Mouse (Mus musculus): Measurements from ENCODE around the gene Itgav. TPM values are rescaled to one million over a fixed set of nuclear protein-coding genes. Genes with fewer than 3 reads are reported as not detected.

The Itgav gene
- polyA plus RNA-seq, 1 experiment from 2014 or later = 47.1 TPM

DNA sequence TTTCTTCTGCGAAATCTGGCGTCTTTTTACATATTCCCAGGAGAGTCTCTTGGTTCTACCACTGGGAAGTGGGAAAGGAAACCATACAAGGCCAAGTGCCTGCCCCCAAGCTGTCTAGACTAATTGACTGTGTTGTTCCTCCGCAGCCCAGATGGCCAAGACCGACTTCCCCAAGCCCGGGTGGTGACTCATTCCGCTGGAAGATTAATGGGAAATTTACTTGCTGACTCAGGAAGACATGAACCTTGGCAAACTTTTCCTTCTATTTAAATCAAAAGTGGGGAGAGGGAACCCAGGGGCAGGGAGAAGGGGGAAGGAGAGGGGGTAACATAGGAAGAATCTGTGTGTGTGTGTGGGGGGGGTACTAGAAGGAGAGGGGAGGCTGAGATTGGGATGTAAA is 9.4 kb upstream of the Itgav start:
- Histone ChIP-seq H3K36me3 (no peaks in the 10 kb centered on the region), H3K27me3 (replicated peaks) (no peaks in the 10 kb centered on the region), H3K4me3 (no peak overlapping the region), H3K9ac (no peak overlapping the region), H3K9me3 (no peaks in the 10 kb centered on the region), H3K27ac (no peak overlapping the region), H3K4me1 (peaks cover 3% of the 10 kb centered on the region; the same call in 1 of the 2 replicates), H3K4me2 (replicated peaks) (no peak overlapping the region)
- 16% methylated on average over 6 of the region's 6 CpGs for WGBS
- ATAC-seq (ENCODE audit: low FRiP score, low read depth) = 0 out of 2 replicates have a peak, but pooled peaks have one; percentile 66

DNA sequence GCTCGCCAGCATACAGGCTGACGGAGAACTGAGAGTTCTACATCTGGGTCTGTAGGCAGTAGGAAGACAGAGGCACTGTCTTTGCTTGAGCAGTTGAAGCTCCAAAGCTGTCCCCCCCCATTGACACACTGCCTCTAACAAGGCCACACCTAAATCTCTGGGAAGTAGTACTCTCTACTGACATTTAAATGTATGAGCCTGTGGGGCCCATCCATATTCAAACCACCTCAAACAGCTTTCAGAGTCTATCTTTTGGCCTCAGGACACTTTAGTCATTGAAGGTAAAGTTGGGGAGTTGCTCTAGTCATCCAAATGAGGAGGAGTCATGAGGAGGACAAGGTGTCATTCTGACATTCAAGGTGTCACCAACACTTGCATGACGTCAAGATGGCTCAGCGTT is 5.9 kb upstream of the Itgav start:
- H3K9me3 ChIP-seq = no peaks in the 10 kb centered on the region
- H3K9ac ChIP-seq = no peak overlapping the region
- no peak overlapping the region for H3K4me3 ChIP-seq
- no peak overlapping the region for H3K4me2 ChIP-seq (replicated peaks)
- no peak overlapping the region for H3K27ac ChIP-seq
- H3K4me1 ChIP-seq = peaks cover 4% of the 10 kb centered on the region; the same call in 1 of the 2 replicates
- 92% methylated on average over 4 of the region's 4 CpGs for WGBS
- H3K27me3 ChIP-seq (replicated peaks) = no peaks in the 10 kb centered on the region
- H3K36me3 ChIP-seq = no peaks in the 10 kb centered on the region
- ATAC-seq (ENCODE audit: low FRiP score, low read depth) = no peak

DNA sequence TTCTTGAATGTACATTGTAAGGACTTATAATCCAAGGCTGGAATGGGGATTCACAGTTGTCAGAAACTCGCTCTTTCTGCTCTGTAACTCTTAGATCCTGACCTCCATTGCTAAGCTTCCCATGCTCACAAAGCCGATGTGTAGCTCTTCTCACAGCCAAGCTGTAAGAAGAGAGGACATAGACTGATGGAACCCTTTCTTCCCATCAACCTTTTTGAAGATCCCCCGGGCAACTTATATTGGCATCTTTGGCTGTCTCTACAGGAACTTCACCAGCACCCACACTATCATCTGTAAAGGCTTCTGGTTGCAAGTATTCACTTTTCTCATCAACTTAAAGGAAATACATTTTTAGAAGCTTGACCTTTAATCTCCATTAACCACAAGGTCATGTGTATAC is 2.6 kb upstream of the Itgav start:
- Histone ChIP-seq H3K36me3 (no peaks in the 10 kb centered on the region), H3K9me3 (no peaks in the 10 kb centered on the region), H3K9ac (no peak overlapping the region), H3K4me3 (no peak overlapping the region), H3K4me2 (replicated peaks) (no peak overlapping the region), H3K27ac (no peak overlapping the region), H3K4me1 (peaks cover 14% of the 10 kb centered on the region; the same call in 1 of the 2 replicates), H3K27me3 (replicated peaks) (no peaks in the 10 kb centered on the region)
- 90% methylated on average over 3 of the region's 3 CpGs for WGBS
- ATAC-seq (ENCODE audit: low FRiP score, low read depth) = no peak

DNA sequence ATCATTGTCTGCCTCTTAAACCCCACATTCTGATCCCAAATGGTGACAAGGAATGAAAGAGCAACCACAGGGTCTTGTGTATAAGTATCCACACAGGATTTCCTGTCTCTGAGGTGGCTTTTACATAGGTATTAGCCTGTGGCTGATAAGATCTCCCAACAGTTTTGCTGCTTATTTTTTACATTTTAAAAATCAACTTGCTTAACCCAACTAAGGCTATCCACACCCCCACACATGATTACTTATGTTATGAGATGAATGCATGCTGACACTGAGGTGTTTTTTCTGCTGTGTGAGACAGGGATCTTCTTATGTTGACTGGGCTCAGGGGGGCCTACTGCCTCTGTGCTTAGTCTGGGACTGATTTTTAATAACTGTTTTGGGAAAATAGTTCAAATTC is 1.3 kb upstream of the Itgav start:
- Histone ChIP-seq H3K36me3 (no peaks in the 10 kb centered on the region), H3K9ac (no peak overlapping the region), H3K27me3 (replicated peaks) (no peaks in the 10 kb centered on the region), H3K4me3 (no peak overlapping the region), H3K4me1 (peaks cover 14% of the 10 kb centered on the region; the same call in 1 of the 2 replicates), H3K4me2 (replicated peaks) (peak overlapping the region; percentile 80; the same call in 1 of the 2 replicates), H3K27ac (no peak overlapping the region), H3K9me3 (no peaks in the 10 kb centered on the region)
- ATAC-seq (ENCODE audit: low FRiP score, low read depth) = no peak

DNA sequence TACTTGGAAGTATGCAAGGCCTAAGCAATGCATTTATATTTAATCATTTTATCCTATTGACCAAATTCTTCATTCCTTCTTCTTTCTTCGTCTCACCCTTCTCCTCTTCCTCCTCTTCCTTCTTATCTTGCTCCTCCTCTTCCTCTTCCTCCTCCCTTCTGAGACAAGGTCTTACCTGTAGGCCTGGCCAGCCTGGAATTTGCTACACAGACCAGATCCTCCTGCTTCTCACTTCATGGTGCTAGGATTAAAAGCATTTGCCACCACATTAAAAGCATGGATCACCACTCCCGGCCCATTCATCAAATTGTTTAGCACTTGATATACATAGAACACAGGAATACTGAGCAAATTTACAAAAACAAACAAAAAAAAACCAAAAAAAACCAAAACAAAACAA is 851 bp upstream of the Itgav start:
- ATAC-seq (ENCODE audit: low FRiP score, low read depth) = no peak
- 51% methylated on average over 2 of the region's 2 CpGs for WGBS
- no peak overlapping the region for H3K9ac ChIP-seq
- no peaks in the 10 kb centered on the region for H3K36me3 ChIP-seq
- H3K4me3 ChIP-seq = no peak overlapping the region
- H3K9me3 ChIP-seq = no peaks in the 10 kb centered on the region
- no peak overlapping the region for H3K27ac ChIP-seq
- peak overlapping the region; percentile 80 for H3K4me2 ChIP-seq (replicated peaks)
- no peaks in the 10 kb centered on the region for H3K27me3 ChIP-seq (replicated peaks)
- H3K4me1 ChIP-seq = peaks cover 14% of the 10 kb centered on the region; the same call in 1 of the 2 replicates

DNA sequence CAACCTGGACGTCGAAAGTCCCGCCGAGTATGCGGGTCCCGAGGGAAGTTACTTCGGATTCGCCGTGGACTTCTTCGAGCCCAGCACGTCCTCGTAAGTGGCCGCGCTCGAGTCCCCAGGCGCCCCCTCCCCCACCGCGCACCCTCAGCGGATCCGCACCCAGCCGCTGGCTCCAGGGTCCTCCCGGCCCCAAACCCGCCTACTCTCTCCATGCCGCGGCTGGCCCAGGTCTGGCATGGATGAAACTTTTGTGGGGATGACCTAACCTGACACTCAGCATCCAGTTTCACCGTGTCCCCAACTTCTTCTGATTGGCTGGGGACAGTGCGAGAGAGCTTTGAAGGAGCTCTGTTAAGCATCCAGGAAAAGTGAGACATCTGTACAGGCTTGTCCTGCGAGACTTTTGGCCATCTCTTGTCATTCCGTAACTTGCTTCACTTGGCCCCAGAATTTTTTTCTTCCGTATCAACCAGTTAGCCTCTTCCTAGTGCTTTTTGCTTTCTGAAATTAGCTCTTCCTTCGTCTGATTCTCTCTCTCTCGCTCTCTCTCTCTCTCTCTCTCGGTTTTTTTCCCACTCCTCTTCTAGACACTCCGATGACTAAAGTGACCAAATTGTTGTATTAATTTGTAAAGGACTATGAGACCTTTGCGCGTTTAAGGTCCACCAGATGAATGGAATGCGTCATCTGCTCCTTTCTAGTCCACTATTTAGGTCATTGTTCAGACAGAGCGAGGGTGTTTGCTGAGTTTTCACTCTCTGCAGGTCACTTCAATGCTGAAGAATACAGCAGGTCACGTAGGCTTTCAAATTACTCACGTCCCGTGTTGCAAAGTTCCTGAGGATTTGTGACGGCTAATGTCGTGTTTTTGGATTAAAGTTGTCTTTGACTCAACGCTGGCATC is 882 bp downstream of the Itgav start:
- Histone ChIP-seq H3K4me3 (peak overlapping the region; percentile 85), H3K9me3 (no peaks in the 10 kb centered on the region), H3K27me3 (replicated peaks) (no peaks in the 10 kb centered on the region), H3K4me2 (replicated peaks) (peak overlapping the region; percentile 80), H3K36me3 (no peaks in the 10 kb centered on the region), H3K9ac (peak overlapping the region; percentile 80), H3K4me1 (peaks cover 14% of the 10 kb centered on the region; the same call in 1 of the 2 replicates), H3K27ac (peak overlapping the region; percentile 82; the same call in 1 of the 2 replicates)
- ATAC-seq (ENCODE audit: low FRiP score, low read depth) = peak; percentile 79
- 4% methylated on average over 44 of the region's 44 CpGs for WGBS

DNA sequence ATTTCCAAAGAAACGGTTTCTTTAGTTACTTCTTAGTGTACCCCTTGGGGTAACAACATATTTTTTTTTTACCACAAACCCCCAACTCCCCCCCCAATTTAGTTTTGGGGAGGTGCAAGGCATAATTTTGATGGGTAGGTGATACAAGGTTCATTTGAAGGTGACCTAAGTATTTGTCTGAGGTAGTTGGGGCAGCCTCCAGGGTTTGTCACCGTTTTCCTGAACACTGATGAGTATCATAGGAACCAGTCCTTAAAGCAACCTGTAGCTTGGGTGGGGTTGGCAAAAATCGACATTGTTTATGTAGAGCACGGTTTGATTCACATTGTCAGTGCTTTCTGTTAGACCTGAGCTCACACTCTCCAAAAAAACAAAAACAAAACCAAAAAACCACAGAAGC is 1.6 kb downstream of the Itgav start:
- H3K9me3 ChIP-seq = no peaks in the 10 kb centered on the region
- H3K4me1 ChIP-seq = peaks cover 14% of the 10 kb centered on the region; the same call in 1 of the 2 replicates
- no peaks in the 10 kb centered on the region for H3K36me3 ChIP-seq
- ATAC-seq (ENCODE audit: low FRiP score, low read depth) = no peak
- H3K9ac ChIP-seq = no peak overlapping the region
- peak overlapping the region; percentile 80 for H3K4me2 ChIP-seq (replicated peaks)
- H3K27ac ChIP-seq = no peak overlapping the region
- no peaks in the 10 kb centered on the region for H3K27me3 ChIP-seq (replicated peaks)
- H3K4me3 ChIP-seq = no peak overlapping the region
- 67% methylated on average over 4 of the region's 4 CpGs for WGBS

DNA sequence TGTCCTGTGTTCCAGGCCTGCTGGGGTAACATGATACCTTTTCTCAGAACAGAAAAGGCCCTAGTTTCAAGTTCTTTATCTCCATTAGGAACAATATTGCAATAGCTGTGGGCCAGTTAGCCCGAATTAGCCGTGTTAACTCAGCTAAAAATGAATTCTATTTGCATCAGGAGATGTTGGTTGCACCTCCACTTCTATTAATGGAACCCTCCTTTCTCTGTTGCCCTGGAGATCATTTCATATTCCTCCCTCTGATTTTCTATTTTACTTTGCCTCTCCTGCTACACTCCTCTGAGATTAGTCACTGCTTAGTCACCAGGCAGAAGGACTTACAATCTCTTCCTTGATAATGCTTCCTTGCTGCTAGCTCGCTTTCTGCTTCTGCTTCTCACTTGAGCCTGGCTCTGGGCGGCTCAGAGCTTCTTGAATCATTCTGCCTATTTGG is 4.1 kb downstream of the Itgav start:
- Histone ChIP-seq H3K9me3 (no peaks in the 10 kb centered on the region), H3K36me3 (no peaks in the 10 kb centered on the region), H3K27ac (no peak overlapping the region), H3K4me1 (peaks cover 10% of the 10 kb centered on the region; the same call in 1 of the 2 replicates), H3K9ac (no peak overlapping the region), H3K4me2 (replicated peaks) (no peak overlapping the region), H3K4me3 (no peak overlapping the region), H3K27me3 (replicated peaks) (no peaks in the 10 kb centered on the region)
- no peak for ATAC-seq (ENCODE audit: low FRiP score, low read depth)
- 84% methylated on average over 4 of the region's 4 CpGs for WGBS

GRCm38 (mm10) chr2:83729339-83729738 is 5.1 kb downstream of the Itgav start:
- ATAC-seq (ENCODE audit: low FRiP score, low read depth) = no peak
- Histone ChIP-seq H3K4me3 (no peak overlapping the region), H3K36me3 (no peaks in the 10 kb centered on the region), H3K9me3 (no peaks in the 10 kb centered on the region), H3K9ac (no peak overlapping the region), H3K27me3 (replicated peaks) (no peaks in the 10 kb centered on the region), H3K4me2 (replicated peaks) (no peak overlapping the region), H3K27ac (no peak overlapping the region), H3K4me1 (peaks cover 6% of the 10 kb centered on the region; the same call in 1 of the 2 replicates)
- 77% methylated on average over 5 of the region's 5 CpGs for WGBS

DNA sequence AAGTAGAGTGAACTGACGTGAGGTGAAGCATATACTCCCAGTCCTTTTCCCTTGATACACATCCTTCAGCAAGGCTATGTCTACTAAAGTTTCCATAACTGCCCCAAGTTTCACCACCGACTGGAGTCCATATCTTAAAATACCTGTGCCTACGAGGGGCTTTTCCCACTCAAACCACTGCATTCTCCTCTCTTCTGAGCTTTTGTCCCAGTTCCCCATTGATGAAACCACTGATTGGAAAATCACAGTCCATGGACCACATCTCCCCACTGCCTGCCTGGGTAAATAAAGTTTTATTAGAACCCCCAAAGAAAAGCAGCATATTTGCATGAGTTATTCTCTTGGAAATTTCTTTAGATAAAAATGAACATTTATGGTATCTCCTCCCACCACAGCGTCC is 8.7 kb downstream of the Itgav start:
- Histone ChIP-seq H3K9me3 (no peaks in the 10 kb centered on the region), H3K36me3 (peaks cover 4% of the 10 kb centered on the region; the same call in 1 of the 2 replicates), H3K4me2 (replicated peaks) (no peak overlapping the region), H3K9ac (no peak overlapping the region), H3K27me3 (replicated peaks) (no peaks in the 10 kb centered on the region), H3K27ac (no peak overlapping the region), H3K4me1 (no peaks in the 10 kb centered on the region), H3K4me3 (no peak overlapping the region)
- no peak for ATAC-seq (ENCODE audit: low FRiP score, low read depth)
- WGBS = 92% methylated on average over 4 of the region's 4 CpGs

DNA sequence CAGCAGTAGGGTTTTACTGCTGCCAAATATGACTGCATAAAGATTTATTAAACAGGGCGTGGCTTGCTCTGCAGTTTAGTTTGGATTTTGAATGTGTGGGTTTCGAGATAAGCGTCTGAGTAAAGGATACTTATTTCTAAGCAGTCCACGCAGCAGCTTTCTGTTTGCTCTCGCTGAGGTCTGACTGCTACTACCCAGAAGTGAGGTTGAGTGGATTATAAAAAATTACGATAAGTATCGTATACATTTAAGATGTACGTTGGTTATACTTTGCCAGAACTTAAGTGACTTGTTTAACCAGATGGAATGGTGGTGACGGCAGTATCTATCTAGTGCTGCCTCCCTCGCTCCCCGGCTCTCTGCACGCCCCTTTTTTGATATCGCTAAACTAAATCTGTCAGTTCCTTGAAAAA is 9.8 kb downstream of the Itgav start:
- WGBS = 93% methylated on average over 13 of the region's 13 CpGs
- H3K4me3 ChIP-seq = no peak overlapping the region
- no peak overlapping the region for H3K27ac ChIP-seq
- H3K9me3 ChIP-seq = no peaks in the 10 kb centered on the region
- no peak overlapping the region for H3K9ac ChIP-seq
- H3K4me2 ChIP-seq (replicated peaks) = no peak overlapping the region
- H3K36me3 ChIP-seq = peaks cover 4% of the 10 kb centered on the region; the same call in 1 of the 2 replicates
- no peaks in the 10 kb centered on the region for H3K4me1 ChIP-seq
- ATAC-seq (ENCODE audit: low FRiP score, low read depth) = no peak
- no peaks in the 10 kb centered on the region for H3K27me3 ChIP-seq (replicated peaks)

DNA sequence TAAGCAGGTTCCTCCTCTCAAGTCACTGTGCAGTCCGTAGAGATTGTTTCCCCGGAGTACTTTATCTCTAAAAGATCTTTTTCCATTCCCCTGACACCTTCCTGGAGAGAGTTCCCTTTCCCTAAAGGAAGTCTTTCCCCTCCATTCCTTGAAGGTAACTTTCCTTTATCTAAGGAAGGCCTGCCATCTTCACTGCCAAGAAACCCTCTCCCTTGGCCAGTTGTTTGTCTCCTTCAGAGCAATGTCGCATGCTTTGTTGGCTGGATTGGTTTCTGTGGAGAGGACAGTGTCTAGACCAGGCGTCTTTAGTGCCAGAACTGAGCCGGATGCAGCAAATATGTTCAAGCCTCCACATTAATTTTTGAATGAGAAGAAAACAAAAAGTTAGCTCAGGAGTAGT is 11.1 kb downstream of the Itgav start:
- Histone ChIP-seq H3K4me1 (no peaks in the 10 kb centered on the region), H3K27me3 (replicated peaks) (no peaks in the 10 kb centered on the region), H3K9ac (no peak overlapping the region), H3K4me2 (replicated peaks) (no peak overlapping the region), H3K4me3 (no peak overlapping the region), H3K9me3 (no peaks in the 10 kb centered on the region), H3K27ac (no peak overlapping the region), H3K36me3 (peaks cover 4% of the 10 kb centered on the region; the same call in 1 of the 2 replicates)
- 86% methylated on average over 5 of the region's 5 CpGs for WGBS
- no peak for ATAC-seq (ENCODE audit: low FRiP score, low read depth)

Data from neural tube, embryonic 12.5 days (tissue).